Mouse (Mus musculus) erythroblast, embryonic 14.5 days (primary cell): ENCODE results near the gene Gab2.

Experiments used
- GATA1 ChIP-seq: IDR thresholded peaks from 2 replicates; pipeline ENCODE4 v1.6.1; 2012; ENCODE audit warnings: low read length, inconsistent platforms, mixed read lengths
- TAL1 ChIP-seq: IDR thresholded peaks from 3 replicates; pipeline ENCODE4 v1.6.1; 2012; ENCODE audit warnings: low read length, inconsistent platforms, mixed read lengths

DNA sequence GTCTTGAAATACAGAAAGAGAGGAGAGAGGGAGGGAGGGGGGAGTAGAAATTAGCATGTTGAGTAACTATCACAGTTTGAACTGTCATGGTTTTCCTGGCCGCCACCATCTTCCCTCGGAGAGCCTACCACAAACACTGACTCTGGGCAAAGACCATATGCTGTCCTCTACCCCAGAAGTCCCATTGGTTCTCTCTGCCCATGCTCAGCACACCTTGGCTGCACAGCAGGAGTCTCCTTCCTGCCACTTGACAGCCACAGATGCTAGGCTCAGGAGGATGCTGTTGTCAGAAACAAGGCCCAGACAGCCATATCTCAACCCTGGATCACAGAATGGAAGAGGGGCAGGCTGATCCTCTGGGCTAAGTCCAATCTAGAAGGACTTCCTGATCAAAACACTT lies 253.0 kb downstream of the Gab2 start:
- no peak for TF ChIP-seq GATA1
- no peak for TF ChIP-seq TAL1
